Mouse (Mus musculus) gastrocnemius, postnatal 4 days (tissue): ENCODE results near the gene B230104I21Rik. TPM values are rescaled to one million over a fixed set of nuclear protein-coding genes. Genes with fewer than 3 reads are reported as not detected.

Experiments used
- DNase-seq, 2 experiments: peaks; one replicate each; pipeline ENCODE4 v3.0.0; 2021 to 2022; ENCODE audit warnings: low spot score in 2 of 2, mixed read lengths in 2 of 2
- long read RNA-seq, 2 experiments: library from polyadenylated mRNA; stranded (forward); transcript quantifications; one replicate each; pipeline ENCODE4 v2.0.0; 2021
- total RNA-seq, 2 experiments: library from RNA; stranded (reverse); gene quantifications; 2 replicates each; pipeline ENCODE4 v1.2.3; 2021

B230104I21Rik gene
- total RNA-seq: not detected
- long read RNA-seq, experiment 1: 0 reads
- long read RNA-seq, experiment 2: 0 reads

DNA sequence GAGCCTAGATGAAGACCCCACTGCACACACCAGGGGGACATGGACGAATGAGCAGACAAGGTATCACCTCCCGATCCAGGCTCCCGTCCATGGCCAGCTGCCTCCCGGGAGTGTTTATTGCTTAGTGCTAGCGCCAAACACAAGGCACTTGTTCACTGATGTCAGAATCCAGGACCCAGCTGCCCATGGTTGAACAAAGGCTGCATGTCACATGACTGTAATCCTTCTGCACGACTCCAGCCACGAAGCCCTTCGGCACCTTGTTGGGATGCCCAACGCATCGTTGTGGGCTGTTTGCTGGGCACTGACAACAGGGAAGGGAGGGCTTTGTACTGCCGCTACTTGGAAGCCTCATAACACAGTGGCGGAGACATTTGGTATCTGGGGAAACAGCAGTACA, at the start of gene B230104I21Rik:
Gene B230104I21Rik (plus strand): TSS at position 367 of the 400 bp plus-strand sequence.
- no peak for DNase-seq

DNA sequence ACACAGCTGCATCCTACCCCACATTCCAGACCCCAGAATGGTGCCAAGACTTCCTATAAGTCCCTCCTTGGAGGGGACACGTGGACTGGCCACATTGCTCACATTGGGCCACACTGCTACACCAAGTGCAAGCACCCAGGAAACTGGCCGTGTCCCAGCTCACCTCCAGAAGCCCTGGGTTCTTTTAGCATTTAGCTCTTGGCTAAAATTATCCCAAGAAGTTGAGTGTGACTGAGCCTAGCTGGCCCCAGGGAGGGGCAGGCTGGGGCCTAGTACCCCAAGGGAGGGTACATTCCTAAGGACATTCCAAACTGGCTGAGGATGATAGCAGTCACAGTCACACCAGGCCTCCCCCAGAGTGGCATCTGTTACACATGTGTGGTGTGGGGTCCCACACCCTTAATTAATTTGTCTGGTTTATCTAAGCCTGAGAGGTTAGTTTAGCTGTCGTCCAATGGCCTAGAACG, 42.2 kb upstream of the B230104I21Rik start:
- no peak for DNase-seq

DNA sequence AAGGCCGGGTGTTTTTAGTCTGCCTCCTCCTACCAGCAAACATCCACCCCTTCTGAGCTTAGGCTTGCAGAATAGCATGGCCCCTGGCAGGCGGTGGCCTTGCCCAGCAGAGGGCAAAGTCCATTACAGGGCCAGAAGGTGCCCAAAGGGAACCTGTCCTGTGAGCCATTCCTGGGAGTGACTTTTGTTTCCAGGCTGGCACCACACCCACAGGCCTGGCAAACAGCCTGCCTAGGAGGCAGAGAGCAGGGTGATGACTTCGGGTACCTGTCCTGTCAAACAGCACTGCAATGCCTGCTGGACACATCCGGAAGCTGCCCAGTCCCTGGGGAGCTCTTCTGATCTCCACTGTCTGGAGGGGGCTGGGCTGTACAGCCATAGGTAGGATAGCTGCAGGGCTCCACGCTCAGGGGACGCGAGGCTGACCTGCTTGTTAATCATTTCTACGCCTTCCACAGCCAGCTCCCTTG, 41.6 kb upstream of the B230104I21Rik start:
- DNase-seq: no peak

GRCm38 (mm10) chr4:154297761-154298160, 38.2 kb upstream of the B230104I21Rik start:
- no peak for DNase-seq

- DNase-seq: no peak
Observed at GRCm38 (mm10) chr4:154299541-154300271, 36.2 kb upstream of the B230104I21Rik start.

DNA sequence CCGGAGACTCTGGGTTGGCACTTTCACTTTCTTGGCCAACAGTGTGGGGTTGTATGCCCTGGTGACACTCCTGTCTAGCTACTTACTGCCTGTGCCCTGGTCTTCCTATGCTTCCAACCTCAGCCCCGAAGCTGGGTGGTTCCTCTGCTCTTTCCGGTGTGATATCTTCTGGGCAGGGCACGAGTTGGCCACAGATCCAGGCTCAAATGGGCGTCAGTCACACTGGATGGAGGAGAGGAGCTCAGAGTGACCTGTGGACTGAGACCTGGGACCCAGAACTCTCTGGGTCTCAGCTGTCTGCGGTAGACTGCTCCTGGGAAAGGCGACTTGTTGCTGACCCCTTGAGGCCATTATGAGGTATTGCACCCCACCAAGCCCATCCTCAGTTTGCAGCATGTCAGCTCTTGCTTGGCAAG, 34.5 kb upstream of the B230104I21Rik start, which contains the start of gene Arhgef16:
Gene Arhgef16 (minus strand): TSS at position 211 of the 416 bp plus-strand sequence.
- peak in 1 of 2 experiments; percentile 37 for DNase-seq

- no peak for DNase-seq
Observed at GRCm38 (mm10) chr4:154309131-154309530, 26.8 kb upstream of the B230104I21Rik start.

DNA sequence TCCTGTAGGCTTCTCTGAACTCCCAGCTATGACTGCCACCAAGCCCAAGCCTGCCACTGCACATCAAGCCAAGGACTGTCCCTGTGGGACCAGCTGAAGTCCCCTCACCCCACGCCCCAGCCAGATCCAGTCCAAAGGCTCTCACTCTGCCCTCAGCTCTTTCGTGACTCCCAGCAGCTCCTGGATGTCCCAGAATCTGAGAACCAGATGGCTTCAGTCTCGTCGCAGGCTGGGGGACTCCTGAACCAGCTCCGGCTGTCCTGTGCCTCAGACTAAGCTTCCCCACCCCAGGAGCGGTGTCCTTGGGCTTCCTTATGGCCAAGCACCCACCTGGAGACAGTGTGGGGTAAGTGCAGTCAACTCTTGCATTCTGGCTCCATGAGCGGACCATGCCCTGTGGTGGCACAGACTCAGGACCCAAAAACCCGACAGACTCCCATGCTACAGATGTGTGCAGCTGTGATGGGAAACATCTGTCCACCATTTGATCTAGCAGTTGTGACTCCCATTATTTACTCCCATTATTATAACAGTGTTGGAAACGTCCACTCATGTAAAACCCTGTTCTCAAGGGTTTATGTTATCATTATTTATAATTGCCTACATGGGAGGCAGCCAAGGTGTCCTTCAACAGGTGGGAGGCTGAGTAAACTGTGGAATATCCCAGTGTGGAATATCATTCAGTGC, 25.2 kb upstream of the B230104I21Rik start:
- DNase-seq: no peak

GRCm38 (mm10) chr4:154312143-154312812, 23.6 kb upstream of the B230104I21Rik start:
- no peak for DNase-seq

DNA sequence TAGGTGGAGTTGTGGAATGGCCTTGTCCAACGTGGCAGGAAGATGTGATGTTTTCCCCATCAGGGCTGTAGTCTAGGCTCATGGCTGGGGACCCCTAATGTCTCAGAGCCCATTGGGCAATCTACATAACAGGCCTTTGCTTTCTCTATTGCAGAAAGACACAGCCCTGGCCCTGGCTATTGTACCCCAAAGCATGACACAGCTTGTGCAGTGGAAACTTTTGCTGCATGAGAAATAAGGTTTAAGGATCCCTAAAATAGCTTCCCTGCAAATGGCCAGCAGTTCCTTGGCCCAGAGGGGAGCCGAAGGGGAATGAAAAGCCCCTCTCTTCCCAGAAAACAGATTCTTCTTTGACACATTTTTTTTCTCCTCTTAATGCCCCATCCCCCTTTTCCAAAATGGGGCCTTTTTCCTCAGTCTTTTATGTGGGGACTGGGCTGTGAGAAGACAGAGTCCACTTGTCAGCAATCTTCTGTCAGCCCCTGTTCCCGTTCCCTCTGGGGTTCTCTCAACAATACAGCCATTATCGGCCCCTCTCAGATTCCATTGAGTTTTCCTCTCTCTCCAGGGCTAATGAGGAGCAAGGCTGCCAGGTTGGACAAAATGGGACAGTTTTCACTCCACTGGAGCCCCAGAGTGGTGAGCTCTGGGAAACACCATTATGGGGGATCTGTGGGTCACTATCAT, 22.8 kb upstream of the B230104I21Rik start:
- DNase-seq: no peak

GRCm38 (mm10) chr4:154313622-154313967, 22.3 kb upstream of the B230104I21Rik start:
- DNase-seq: no peak

DNA sequence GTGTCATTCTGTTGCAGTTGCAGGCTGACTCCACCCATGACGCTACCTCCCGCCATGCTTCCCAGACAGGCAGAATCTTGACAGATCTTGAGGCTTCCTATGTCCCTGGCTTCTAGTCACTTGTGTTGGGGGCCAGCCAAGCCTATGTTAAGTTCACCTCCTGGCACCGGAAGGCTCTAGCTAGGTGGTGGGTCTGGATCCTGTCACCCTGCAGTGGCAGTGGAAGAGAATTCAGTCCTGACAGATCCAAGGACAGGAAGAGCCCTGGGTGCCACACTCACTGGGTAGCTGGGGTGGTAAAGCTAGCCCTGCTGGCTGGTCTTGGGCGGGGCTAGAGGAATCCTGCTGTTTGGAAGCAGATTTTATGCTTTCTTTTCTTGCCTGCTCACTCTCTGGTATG, 10.5 kb upstream of the B230104I21Rik start:
- no peak for DNase-seq

DNA sequence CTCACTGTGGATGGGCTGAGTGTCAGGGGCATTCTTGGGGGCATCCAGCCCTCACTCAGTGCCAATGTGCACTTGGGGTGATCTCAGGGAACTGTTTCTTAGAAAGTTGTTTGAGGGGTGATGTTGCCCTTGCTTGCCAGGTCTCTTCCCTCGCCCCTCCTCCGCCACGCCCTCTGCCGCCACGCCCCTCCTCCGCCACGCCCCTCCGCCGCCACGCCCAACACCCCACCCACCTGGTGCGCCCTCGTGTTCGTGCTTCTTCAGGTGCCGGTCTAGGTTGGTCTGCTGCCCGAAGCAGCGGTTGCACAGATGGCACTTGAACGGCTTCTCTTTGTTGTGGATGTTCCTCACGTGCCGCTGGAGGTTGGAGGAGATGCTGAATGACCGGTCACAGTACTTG, 7.5 kb upstream of the B230104I21Rik start:
- DNase-seq: no peak

DNA sequence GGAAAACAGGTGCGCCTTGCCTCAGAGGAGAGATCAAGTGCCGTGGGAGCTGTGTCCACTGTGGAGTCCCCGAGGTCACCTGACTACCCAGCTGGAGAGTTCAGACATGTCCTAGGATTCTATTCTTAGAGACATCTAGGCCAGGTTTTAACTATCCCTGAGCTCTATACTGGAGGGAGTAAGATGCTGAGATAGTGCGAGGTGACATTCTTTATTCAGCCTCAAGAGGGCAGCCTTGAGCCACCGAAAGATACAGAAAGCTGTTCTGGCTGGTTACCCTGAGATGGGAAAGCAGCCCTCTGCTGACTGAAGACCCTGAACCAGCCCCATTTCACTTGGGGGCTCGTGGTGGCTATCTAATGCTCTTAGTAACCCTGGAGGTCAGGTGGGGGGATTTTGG, 7.1 kb upstream of the B230104I21Rik start:
- DNase-seq: peak in 1 of 2 experiments; percentile 60

DNA sequence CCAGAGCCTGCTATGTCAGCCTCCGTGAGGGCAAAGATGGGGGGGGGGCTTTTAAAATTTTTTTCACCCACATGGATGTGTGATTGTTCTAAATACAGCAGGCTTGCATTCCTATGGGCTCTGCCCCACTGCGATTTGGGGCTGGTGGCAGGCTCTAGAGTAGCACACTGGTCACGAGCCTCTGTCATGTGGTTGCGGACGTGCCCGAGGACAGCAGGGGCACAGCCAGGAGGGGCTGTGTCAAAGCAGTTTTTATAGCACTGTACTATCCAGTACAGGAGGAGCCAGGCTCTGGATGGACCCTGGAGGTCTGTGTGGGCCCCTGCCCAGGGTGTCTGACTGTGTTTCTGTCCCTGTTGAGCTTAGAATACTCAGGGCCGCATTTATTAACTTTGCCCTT, 5.9 kb upstream of the B230104I21Rik start:
- DNase-seq: no peak

DNA sequence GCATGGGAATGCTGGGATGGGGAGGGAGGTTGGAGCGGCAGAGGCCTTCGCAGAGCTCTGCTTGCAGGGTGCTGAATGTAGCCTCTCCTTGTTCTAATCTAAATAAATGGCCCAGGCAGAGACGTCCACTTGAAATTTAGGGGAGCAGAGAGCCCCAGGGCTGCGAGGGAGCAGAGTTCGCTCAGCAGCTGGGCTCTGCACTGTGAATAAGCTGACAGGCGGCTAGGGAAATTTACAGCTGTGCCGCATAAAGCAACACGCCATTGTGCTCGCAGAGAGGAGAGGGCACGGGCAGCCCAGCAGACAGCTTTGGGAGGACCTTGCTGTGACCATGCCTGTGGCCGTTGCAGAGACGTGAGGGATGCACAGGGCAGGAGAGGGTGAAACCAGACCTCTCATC, 4.7 kb upstream of the B230104I21Rik start:
- DNase-seq: no peak

DNA sequence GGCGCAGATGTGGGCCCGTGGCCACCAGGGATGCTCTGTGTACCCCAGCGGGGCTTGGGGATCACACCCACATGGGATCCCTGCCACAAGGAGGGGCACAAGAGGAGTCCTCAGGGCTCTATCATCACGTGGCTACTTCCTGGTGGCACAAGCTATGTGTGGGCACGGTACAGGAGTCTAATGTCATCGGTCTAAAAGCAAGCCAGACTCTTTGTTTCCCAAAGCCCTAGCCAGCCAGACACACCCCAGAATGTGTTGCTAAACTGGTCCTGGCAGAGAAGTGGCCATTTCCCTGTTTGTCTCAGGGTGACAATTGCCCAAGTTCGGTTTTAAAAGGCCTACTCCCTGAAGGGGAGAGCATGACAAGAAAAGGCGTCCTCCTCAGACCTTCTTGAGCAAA, 2.6 kb upstream of the B230104I21Rik start:
- DNase-seq: no peak

DNA sequence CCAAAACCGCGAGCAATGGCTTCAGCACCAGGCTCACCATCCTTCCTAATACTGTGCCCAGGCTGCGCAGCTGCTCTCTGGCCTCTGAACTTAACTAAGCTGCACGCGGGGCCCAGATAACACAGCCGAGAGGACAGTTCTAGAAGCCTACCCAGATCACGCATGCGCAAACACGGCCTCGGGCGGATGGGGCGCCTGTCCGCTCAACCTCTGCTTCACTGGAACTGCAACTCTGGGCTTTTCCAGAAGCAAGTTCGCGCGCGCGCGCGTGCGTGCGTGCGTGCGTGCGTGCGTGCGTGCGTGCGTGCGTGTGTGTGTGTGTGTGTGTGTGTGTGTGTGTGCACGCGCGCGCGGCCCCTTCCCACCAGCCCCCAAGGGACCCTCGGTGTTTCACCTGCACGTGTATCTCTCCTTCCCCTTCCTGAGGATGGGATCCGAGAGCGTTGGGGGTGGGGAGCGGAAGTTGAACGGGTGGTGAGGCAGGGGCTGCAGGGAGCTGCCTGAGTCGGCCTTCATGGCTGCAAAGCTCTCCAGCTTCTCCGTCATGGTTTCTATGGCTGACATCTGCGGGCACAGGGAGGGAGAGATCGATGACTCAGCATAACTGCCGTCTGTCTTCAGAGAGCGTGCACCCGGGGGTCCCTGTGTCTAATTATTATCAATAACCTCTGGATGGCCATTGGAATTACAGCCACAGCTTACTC, 1.1 kb upstream of the B230104I21Rik start:
- no peak for DNase-seq

- DNase-seq: no peak
Observed at GRCm38 (mm10) chr4:154336650-154337049, 723 bp downstream of the B230104I21Rik start.

- no peak for DNase-seq
Observed at GRCm38 (mm10) chr4:154346731-154347522, 11.0 kb downstream of the B230104I21Rik start.
